Mouse (Mus musculus) liver, postnatal 0 days (tissue): ENCODE data around the gene Twf2.

Experiments used
- CTCF ChIP-seq: sonication (generic); IDR thresholded peaks from 2 replicates; pipeline ENCODE4 v1.5.1; 2016; ENCODE audit warnings: antibody characterized with exemption, low read depth
- EP300 ChIP-seq: IDR thresholded peaks from 2 replicates; pipeline ENCODE4 v1.6.1; 2016; ENCODE audit warnings: antibody characterized with exemption, low read depth, mild to moderate bottlenecking

DNA sequence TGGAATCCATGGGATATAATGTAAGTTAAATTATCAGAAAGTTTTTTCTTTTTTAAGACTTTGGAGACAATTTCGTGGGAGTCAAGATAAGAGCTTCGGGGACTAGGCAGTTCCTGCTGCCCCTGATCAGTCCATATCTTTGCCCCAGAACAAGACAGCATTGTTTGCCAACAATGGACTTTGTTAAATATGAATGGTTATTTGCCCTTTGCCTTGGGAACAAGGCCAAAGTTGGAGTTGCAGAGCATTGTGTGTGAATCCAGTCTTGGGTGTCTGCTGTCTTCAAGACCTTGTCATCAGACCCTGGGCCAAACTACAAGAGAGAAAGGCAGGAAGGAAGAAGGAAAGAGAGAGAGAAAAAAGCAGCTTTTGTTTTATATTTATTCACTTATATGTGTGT lies 36.2 kb upstream of the Twf2 start:
- TF ChIP-seq CTCF (no peak), EP300 (no peak)
